Mouse (Mus musculus): ENCODE results near the gene Plxna1.

Plxna1 gene

GRCm38 (mm10) chr6:89327746-89328491 is 34.5 kb downstream of the Plxna1 start:
- no peak for DNase-seq

- DNase-seq = no peak
Measured at GRCm38 (mm10) chr6:89324842-89325241, 37.6 kb downstream of the Plxna1 start.

GRCm38 (mm10) chr6:89315263-89315662 is 47.2 kb downstream of the Plxna1 start:
- DNase-seq = no peak

GRCm38 (mm10) chr6:89311518-89311917 is 50.9 kb downstream of the Plxna1 start:
- no peak for DNase-seq

- no peak for DNase-seq
Measured at GRCm38 (mm10) chr6:89310236-89310635, 52.2 kb downstream of the Plxna1 start.

- no peak for DNase-seq
Measured at GRCm38 (mm10) chr6:89308213-89308973, 54.0 kb downstream of the Plxna1 start.

- no peak for DNase-seq
Measured at GRCm38 (mm10) chr6:89304375-89305058, 57.9 kb downstream of the Plxna1 start.

- no peak for DNase-seq
Measured at GRCm38 (mm10) chr6:89299818-89300217, 62.6 kb downstream of the Plxna1 start.

- DNase-seq = no peak
Measured at GRCm38 (mm10) chr6:89296909-89297695, 65.3 kb downstream of the Plxna1 start.

- no peak for DNase-seq
Measured at GRCm38 (mm10) chr6:89296001-89296709, 66.3 kb downstream of the Plxna1 start.

- DNase-seq = no peak
Measured at GRCm38 (mm10) chr6:89294621-89295020, 67.8 kb downstream of the Plxna1 start.

- DNase-seq = no peak
Measured at GRCm38 (mm10) chr6:89291494-89291893, 70.9 kb downstream of the Plxna1 start.

GRCm38 (mm10) chr6:89288156-89288555 is 74.3 kb downstream of the Plxna1 start:
- no peak for DNase-seq

GRCm38 (mm10) chr6:89286700-89287428 is 75.6 kb downstream of the Plxna1 start:
- DNase-seq = peak; percentile 47

- DNase-seq = no peak
Measured at GRCm38 (mm10) chr6:89286286-89286655, 76.1 kb downstream of the Plxna1 start.

- DNase-seq = no peak
Measured at GRCm38 (mm10) chr6:89285561-89286285, 76.7 kb downstream of the Plxna1 start.

- DNase-seq = no peak
Measured at GRCm38 (mm10) chr6:89285116-89285515, 77.3 kb downstream of the Plxna1 start.

- no peak for DNase-seq
Measured at GRCm38 (mm10) chr6:89283095-89283494, 79.3 kb downstream of the Plxna1 start.

GRCm38 (mm10) chr6:89282626-89283025 is 79.8 kb downstream of the Plxna1 start:
- DNase-seq = peak; percentile 17

GRCm38 (mm10) chr6:89281492-89282332 is 80.7 kb downstream of the Plxna1 start:
- peak; percentile 19 for DNase-seq

Measured in kidney, postnatal 10 days (tissue).